Mouse (Mus musculus): ENCODE data around the gene Cog5. TPM values are rescaled to one million over a fixed set of nuclear protein-coding genes. Genes with fewer than 3 reads are reported as not detected.

Cog5 gene
- total RNA-seq, 2 experiments from 2014 or later: 22.7 to 25.1 TPM

DNA sequence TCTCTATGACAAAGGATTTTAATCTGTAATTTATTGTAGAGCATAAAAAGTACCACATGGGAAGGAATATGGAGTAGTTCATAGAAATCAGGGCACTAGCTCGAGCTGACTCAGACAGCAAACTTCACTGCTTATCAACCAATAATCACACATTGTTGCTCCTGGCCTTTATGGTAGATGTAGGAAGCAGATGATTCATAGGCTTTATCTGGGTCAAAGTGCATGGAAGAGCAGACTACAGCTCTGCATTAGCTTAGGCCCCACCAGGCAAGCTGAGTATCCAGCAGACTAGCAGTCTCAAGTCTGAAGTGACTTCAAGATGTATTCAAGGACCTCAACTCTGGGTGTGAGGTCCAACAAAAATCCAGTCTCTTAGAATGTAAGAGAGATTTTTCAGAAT lies 228.1 kb downstream of the Cog5 start:
- intact Hi-C loops (cut with DNase I): no loop called here
- no peak for DNase-seq

DNA sequence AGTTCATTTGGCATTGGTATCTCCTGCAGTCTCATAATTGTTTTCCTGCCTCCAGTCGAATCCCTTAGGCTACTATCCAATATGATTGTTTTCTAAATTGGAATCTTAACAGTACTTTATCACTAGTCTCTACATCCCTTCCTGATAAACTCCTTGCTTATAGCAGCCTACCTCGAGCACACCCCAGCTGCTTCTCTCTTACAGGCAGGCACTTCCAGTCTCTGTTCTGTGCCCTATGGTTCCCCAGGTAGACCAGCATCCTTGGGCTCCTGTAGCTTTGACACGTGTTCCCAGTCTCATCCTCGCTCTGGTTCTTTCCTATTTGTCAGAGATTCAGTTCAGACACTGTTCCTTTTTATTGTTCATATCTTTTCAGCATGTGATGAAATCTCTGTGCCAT lies 229.7 kb downstream of the Cog5 start:
- no peak for DNase-seq
- intact Hi-C loops (cut with DNase I): no loop called here

DNA sequence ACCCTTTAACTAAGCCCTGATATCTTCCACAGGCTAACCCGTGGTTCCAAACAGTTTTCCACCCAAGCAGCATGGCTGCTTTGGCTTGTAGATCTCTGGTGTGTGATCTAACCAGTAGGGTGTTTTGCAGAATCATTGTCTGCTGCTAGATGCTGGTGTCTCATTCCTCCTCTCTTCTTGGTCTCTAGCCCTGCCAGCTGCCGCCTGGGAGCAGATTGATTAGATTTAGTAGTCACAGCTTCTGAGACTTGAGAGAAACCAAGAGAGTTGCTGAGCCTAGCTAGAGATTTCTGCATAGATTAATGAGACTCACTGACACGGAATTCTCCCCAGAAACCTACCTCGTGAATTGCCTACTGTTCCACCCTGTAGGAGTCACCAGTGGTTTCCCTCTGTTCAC lies 230.4 kb downstream of the Cog5 start:
- intact Hi-C loops (cut with DNase I): no loop called here
- no peak for DNase-seq

DNA sequence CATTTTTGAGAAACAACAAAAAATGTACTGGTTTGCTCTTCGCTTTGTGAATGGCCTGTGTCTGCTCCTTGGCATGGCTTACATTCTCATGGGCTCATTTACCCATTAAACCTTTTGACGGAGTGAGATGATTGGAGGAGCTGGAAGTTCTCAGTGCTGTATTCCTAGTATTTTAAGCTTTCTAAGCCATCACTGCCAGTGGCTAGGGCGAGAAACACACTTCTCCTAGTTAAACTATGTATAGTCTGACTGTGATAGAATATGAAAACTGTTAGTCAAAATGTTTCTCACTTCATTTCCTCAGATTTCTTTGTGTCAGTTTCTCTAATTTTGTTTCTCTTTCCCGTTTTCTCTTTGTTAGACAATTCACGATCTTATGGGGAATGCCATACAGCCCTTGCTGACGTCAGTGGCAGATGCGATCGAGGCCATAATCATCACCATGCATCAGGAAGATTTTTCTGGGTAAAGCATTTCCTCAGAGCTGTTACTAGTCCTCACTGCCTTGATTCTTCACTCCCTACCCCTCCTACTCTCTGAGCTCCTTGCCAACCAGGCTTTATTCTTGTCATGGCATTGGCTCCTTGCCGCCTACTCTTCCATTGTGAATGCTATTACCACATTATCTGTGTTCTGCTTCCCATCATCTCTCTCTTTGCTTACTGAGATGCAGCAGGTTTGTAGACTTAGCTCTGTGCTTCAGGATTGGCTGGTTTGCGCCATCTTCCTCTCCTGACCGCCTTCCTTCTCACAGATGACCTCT lies 231.4 kb downstream of the Cog5 start:
- intact Hi-C loops (cut with DNase I): no loop called here

DNA sequence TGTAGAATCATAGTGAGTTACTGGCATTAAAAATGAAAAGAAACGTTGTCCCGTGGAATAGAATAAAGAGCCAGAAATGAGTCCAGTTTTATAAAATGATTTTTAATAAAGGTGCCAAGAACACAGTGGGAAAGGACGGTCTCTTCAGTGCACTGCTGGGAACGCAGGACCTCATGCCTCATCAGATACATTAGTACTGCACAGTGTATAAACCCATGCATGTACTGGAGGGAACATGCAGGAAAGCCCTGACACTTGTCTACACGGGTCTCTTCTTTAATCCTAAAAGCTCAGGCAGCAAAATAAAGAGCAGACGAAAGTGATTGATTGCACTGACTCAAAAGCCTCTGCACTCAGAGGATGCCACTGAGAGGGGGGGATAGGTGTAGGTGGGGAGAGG lies 236.0 kb downstream of the Cog5 start:
- no peak for DNase-seq
- intact Hi-C loops (cut with DNase I): no loop called here

More for the DNA sequence above, 231.4 kb downstream of the Cog5 start:
- no peak for DNase-seq

DNA sequence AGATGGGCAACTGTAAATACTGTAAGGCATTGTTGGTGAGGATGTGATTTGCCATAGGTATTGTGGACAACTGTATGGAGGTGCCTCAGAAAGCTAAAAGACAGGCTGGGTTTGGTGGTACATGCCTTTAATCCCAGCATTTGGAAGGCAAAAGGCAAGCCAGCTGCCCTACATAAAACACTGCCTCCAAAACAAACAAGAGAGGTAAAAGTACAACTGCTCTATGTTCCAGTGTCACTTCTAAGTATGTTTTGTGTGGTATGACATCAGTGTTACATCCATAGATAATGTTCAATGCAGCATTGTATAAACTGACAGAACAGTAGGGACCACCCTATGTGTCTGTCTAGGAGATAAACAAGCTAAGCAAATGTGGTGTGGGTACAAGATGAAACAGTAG lies 237.4 kb downstream of the Cog5 start:
- intact Hi-C loops (cut with DNase I): no loop called here
- DNase-seq: no peak

DNA sequence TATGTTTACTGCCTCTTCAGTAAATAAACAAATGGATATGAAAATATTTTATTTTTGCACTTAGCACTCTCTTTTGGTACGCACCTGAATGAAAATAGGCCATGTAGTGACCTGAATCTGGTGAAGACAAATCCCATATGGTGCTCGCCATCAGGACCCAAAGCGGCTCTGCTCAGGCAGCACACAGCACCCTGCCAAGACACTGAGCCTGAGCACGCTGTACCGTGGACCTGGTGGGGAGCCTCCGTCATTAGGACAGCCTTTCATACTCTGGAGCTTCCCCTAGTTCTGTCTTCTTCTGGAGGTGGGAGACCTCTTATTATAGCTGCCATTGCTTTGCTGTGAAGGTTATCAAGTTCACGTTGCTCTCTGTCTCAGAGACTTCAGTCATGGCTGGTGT lies 238.1 kb downstream of the Cog5 start:
- intact Hi-C loops (cut with DNase I): no loop called here
- no peak for DNase-seq

DNA sequence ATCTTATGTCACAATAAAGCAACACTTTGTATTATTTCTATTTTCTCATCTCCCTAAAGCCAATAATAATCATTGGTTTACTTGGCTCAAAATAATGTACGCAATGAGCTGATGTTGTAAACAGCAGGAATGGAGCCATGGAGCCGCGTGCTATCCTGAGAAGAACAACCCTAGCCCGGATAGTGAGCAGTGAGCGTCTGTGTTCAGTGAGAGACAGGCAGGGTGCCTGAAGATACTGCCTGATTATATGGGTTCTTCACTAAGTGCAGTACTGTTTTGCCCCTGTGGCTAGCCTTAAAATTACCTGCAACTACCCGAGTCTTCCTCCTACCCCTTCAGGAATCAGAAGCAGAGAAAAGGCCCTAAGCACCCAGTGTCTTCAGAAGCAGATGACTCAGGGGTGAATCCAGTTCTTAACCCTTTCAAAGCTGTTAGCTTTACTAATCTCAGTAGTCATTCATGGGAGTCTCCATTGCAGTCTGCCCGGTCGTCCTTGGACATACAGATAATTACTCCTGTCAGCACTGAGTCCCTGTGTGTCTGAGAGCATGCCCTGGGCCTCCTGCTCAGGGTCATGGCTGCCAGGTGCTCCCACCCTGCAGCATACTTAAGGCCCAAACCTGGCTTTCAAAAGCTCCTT lies 240.5 kb downstream of the Cog5 start:
- intact Hi-C loops (cut with DNase I): no loop called here
- no peak for DNase-seq

DNA sequence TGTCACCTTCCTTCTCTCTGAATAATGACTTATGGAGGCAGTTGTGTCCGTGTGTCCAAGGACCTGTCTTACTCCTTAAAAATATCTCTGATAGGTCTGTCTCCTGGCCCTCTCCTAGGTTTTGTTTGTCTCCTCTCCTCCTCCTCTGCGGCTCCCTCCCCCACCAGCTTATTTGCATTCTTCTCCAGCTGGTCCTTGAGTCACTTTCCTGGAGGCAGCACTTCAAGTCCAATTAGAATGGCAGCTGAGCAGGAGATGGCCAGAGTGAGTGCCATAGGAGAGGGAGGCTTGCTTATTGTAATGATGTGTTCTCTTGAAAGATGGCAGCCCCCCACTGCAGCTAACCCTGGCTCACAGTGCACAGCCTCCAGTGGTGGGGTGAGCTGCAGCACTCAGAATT lies 241.2 kb downstream of the Cog5 start:
- DNase-seq: no peak
- intact Hi-C loops (cut with DNase I): no loop called here

DNA sequence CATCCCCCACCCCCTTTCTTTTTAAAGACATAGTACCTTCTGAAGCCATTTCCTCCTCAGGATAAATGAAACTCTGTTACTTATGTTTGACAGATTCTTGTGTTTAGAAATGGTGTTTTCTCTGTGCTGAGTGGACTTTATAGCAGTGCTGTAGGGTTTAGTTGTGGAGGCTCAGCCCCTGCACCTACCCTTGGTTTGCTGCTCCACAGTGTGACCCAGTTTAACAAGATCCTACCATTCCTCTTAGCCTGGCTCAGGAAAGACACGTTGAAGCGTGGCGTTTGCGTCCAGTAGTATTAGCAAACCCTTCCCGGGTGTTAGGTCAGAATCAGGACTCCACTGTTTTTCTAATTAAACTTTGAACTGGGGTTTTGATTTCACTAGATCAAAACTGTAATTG lies 241.6 kb downstream of the Cog5 start:
- DNase-seq: no peak
- intact Hi-C loops (cut with DNase I): no loop called here

DNA sequence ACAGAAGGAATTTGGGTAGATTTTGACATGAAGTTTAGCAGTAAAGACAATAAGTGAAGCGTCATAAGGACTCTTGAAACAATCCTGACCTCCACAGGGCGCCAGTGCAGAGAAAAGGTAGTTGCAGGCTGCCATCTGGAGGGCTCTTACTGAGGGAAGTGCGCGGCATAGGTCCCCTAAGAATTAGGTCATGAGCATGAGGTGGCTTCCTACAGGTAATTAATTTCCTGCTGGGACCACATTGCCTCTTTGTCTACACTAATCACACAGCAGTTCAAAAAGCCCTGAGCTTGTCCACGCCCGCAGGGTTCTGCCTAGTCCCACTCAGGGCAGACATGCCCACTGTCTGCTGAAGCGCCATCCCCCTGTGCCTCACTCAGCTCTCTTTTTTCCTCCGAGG lies 242.3 kb downstream of the Cog5 start:
- intact Hi-C loops (cut with DNase I): no loop called here
- DNase-seq: no peak

DNA sequence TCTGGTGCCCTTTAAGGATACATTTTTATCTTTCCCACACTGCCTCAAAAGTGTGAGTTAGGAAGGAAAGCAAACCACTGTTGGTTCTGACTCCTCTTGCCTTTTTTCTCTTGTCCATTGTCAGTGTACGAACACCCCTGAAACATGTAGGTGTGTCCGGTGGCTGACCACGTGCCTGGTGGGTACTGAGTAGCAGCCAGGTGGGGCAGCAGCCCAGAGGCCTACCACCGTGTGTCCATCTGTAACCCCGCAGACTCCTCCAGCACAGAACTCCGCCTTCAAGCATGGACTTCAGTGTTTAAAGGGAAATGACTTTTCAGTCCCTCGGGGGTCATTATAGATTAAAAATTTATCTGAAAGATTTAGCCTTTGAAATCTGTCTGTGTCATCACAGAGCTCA lies 242.8 kb downstream of the Cog5 start:
- no peak for DNase-seq
- intact Hi-C loops (cut with DNase I): no loop called here

DNA sequence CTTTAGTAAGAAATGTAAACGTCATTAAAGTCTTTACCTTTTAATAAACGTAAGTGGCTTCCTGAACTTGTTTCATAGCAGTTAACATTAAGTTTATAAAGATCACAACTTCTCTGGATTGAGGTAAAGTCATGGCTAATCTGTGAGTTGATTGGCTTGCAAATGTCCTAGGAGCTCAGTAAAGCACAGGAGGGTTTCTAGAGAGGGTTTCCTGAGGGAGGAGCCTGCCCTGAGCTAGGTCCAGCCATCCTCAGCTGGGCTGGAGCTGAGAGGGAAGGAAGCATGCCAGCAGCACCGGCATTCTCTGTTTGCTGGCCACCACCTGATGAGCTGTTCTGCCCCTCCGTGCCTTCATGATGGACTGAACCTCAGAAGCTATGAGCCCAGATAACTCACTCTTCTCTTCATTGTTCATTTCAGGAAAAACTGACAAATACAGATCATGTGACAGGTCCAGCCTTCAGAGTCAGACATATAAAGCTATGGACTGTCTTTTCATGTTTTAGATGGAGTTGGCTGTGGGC lies 245.8 kb downstream of the Cog5 start:
- DNase-seq: no peak
- intact Hi-C loops (cut with DNase I): no loop called here

DNA sequence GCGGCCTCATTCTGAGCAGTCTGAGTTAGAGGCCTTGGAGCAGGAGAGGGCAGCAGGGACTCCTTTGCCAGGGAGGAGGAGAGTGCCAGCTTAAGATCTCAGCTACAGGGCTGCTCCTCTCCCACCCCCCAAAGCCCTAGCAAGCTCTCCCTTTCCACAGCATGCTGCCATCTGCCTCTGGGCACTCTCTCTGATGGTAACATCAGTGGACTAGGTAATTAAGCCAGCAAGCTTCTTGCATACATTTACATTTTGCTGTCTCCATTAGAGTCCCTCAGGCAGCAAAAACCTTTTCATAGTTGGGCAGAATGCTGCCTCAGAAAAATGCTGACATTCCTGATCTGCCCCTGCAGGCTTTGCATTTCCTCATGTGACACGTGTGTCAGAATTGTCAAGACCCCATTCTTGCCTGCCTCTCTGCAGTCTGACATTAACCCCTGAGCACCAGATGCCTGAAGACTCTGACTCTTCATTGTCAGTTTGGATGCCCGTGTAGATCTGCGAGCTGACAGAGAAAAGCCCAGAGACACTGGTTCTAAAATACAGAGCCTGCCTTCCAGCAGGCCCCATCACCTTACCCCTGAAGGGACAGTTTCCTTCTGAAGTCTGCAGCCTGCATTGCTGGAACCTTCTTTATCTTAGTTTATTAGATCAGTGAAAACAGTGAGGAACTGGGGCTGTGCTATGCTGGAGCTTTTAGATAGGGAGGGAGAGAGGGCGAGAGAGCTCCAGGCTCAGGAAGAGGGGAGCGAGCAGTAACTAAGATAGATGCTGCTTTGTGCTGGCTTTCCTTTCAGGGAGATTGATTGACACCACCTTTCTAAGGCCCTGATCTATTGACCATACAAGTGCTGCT lies 251.3 kb downstream of the Cog5 start:
- intact Hi-C loops (cut with DNase I): no loop called here
- no peak for DNase-seq

DNA sequence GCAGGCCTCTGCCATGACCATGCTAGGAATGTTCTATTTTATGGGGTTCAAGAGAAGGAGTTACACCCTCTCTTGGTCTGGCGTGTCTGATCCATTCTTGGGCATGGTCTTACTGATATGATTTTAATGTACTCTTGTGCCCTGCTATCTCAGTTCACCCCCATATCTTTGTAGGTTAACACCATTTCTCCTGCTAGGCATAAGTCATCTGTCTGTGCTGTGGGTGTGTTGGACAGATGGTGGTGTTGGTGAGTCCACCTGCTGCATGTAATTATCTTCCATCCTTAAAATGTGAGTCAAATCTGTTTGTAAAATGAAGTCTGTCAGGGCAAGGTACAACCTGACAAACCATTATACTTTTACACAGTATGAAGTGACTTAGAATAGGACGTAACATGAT lies 252.8 kb downstream of the Cog5 start:
- intact Hi-C loops (cut with DNase I): no loop called here
- DNase-seq: no peak

DNA sequence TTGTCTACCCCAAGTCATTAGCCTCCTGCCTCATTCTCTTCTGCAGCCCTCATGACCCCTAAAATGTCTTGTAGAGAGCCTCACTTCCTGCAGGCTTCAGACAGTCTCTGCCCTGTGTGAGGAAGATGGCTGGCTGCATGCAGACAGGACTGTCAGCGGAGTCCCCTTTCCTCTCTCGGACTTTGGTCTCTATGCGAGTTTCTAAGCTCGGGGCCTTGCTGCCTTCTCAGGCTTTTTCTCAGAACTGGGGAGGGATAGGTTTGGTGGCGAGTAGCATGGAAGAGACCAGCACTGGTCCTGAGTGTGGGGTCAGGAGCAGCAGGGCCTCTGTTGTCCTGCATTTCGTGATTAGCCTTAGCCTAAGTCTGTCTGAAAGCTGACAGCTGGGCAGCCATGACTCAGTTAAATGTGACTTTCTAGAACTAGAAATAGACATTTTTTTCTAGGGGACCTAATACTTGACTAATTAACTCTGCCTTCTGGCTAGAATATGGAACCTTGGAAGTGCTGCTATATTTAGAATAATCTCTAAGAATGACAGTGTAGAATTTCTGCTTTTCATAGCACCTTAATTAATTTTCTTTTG lies 258.4 kb downstream of the Cog5 start:
- DNase-seq: no peak
- intact Hi-C loops (cut with DNase I): no loop called here

DNA sequence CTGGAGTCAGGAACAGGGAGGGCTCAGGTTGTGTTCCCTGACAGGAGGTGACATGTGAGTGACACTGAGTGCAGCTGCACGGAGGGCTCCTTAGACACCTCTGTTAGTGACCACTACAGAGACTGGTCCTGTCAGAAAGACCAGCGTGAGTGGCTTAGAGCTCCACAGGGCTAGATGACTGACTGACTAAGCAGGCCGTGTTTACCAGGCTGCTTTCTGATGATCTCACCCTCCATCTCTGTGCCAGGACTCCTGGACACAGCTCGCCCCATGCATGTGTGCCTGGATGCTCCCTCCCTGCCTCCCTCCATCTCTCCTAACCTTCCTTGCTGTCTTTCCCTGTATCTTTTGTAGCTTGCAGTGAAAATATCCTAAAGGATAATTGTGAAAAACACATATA lies 258.9 kb downstream of the Cog5 start:
- intact Hi-C loops (cut with DNase I): no loop called here
- DNase-seq: peak in 1 of 2 experiments; percentile 51

DNA sequence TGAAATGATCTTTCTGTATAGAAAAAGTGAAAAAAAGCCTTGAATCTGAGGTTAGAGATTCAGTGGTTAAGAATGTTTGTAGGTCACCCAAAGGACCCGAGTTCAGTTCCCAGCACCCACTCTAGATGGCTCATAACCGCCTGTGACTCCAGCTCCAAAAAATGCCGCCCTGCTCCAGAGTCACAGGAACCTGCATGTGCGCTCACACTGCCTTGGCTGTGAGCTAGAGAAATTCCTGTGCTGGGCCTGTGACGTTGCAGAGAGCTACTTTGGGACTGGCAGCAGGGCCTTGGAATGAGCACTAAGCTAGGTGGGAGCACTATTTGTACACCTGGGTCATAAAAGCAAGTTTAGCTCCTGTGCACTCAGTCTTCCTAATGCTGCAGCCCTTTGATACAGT lies 262.0 kb downstream of the Cog5 start:
- DNase-seq: no peak
- intact Hi-C loops (cut with DNase I): no loop called here

DNA sequence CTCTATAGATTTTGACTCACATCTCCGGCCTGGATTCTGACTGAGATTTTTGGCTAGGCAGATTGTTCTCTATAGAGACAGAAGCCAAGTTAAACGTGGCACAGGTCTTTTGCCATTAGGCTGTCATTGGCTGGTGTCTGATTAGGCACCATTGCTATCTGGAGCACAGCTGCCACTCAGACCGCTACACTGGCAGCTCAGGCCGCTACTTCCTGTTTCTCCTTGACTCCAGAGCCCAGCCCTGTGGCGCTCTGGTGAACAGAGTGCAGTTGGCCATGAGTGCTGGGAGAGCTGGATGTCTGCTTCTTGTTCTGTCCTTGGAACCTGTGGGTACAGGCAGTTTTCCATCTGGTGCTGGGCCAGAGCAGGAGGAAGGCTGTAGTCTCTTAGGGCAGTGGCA lies 262.6 kb downstream of the Cog5 start:
- intact Hi-C loops (cut with DNase I): no loop called here
- peak; percentile 62 to 65 for DNase-seq

DNA sequence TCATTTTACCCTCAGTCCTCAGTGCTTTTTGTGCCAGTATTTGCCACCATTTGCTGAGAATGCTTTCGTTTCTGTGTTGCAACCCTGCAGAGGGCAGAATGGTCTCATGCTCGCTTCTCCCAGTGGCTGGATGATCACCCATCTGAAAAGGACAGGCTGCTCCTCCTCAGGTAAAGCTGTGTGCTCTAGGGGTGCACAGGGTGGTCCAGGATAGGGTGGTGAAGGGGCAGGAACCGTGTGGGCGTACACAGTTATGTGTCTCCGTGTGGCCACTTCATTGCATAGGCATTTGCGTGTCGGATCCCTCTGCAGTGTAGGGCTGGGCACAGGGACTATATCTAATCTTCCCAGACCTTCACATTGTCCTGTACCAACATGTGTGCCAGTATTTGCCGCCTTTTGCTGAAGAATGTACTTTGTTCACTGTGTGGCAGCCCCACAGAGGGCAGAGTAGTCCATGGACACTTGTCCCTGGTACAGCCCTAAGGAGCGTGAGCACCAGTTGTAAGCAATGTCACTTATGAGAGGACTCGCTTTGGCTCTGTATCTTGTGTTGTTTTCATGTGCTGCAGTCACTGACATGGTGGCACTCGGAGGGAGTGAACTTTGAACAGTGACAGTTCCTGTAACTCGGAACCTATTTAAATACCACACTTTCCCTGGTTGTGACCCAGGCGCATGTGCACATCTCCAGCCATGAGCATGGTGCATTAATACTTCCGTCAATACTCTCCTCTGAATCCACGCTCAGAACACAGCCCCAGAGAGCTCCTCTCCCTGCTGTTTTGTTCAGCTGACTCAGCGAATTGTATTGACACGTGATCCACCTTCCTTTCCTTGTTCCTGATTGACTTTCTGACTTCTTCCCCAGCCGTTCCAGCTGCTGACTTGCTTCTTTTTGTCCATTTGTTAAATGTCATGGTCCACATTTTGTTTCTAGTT lies 266.1 kb downstream of the Cog5 start:
- DNase-seq: no peak
- intact Hi-C loops (cut with DNase I): loop anchor here (10.0 kb wide), 2 partner anchors 266 to 546 kb away; partner anchors contain the start of genes Cog5 and Dus4l
